Mouse (Mus musculus) limb, embryonic 11.5 days (tissue): Measurements from ENCODE around the gene Gemin7. TPM values are rescaled to one million over a fixed set of nuclear protein-coding genes. Genes with fewer than 3 reads are reported as not detected.

Source experiments
- ATAC-seq: fragments of 200-750 bp; cut with Nextera tagmentation; 2 replicates; pipeline ENCODE4 v1.8.0; 2017; ENCODE audit warnings: low read depth; ENCODE audit not compliant: insufficient number of reproducible peaks, low FRiP score, low TSS enrichment
- DNase-seq: peaks from one replicate; pipeline ENCODE4 v3.0.0-alpha.2; 2015; ENCODE audit warnings: low spot score
- H3K27ac ChIP-seq: fragments of 300-500 bp; sonication (generic); replicated peaks from 2 replicates; pipeline ENCODE4 v1.5.1; 2014; ENCODE audit warnings: low read depth, mild to moderate bottlenecking, low read length
- H3K27me3 ChIP-seq: fragments of 300-500 bp; sonication (generic); 2 replicates; pipeline ENCODE4 v1.6.1; 2014; ENCODE audit warnings: mild to moderate bottlenecking, low read length, mixed read lengths; ENCODE audit not compliant: control insufficient read depth, insufficient read depth
- H3K36me3 ChIP-seq: fragments of 300-500 bp; sonication (generic); 2 replicates; pipeline ENCODE4 v1.6.1; 2014; ENCODE audit warnings: mild to moderate bottlenecking, low read length, moderate library complexity, mixed read lengths; ENCODE audit not compliant: control insufficient read depth, insufficient read depth
- H3K4me1 ChIP-seq: fragments of 300-500 bp; sonication (generic); 2 replicates; pipeline ENCODE4 v1.6.1; 2014; ENCODE audit warnings: low read length, mixed read lengths; ENCODE audit not compliant: control insufficient read depth, insufficient read depth
- H3K4me2 ChIP-seq: fragments of 300-500 bp; sonication (generic); 2 replicates; pipeline ENCODE4 v1.6.1; 2014; ENCODE audit warnings: low read depth, mild to moderate bottlenecking, moderate library complexity; ENCODE audit not compliant: severe bottlenecking
- H3K4me3 ChIP-seq: fragments of 300-500 bp; sonication (generic); 2 replicates; pipeline ENCODE4 v1.5.1; 2014; ENCODE audit warnings: low read depth, low read length
- H3K9ac ChIP-seq: fragments of 300-500 bp; sonication (generic); 2 replicates; pipeline ENCODE4 v1.6.1; 2014; ENCODE audit warnings: mild to moderate bottlenecking, low read length
- H3K9me3 ChIP-seq: fragments of 300-500 bp; sonication (generic); 2 replicates; pipeline ENCODE4 v1.6.1; 2016; ENCODE audit warnings: low read length; ENCODE audit not compliant: control insufficient read depth
- WGBS: fragments of 180-500 bp; shearing (Covaris S2); extraction: QIAGEN DNeasy Blood & Tissue Kit; methylation state at CpG from one replicate; pipeline ENCODE4 v1.1.7; 2014; 5-methylcytosine and 5-hydroxymethylcytosine counted together
- polyA plus RNA-seq: library from polyadenylated mRNA; unstranded; fragments of >200 nt; fragmentation: Nextera tagmentation; extraction: Ambion mirVana; gene quantifications from 2 replicates; pipeline ENCODE4 v1.2.1, GENCODE M21; 2014

The Gemin7 gene
- polyA plus RNA-seq, 1 experiment from 2014 or later: 183 TPM

- DNase-seq (no peak), ATAC-seq (no peak)
- Histone ChIP-seq H3K27me3 (no peaks in the 10 kb centered on the region), H3K9ac (peak overlapping the region; percentile 95), H3K4me2 (peak overlapping the region; percentile 99), H3K4me3 (peak overlapping the region; percentile 98), H3K36me3 (peaks cover 25% of the 10 kb centered on the region), H3K27ac (no peak overlapping the region), H3K9me3 (no peaks in the 10 kb centered on the region), H3K4me1 (peaks cover 17% of the 10 kb centered on the region)
- WGBS: 31% methylated on average over 11 of the region's 11 CpGs
These were observed 16.7 kb downstream of the Gemin7 start for GRCm38 (mm10) chr7:19560491-19561260.

- H3K4me2 ChIP-seq: no peak overlapping the region
- H3K27me3 ChIP-seq: no peaks in the 10 kb centered on the region
- H3K27ac ChIP-seq: no peak overlapping the region
- WGBS: 46% methylated on average over 2 of the region's 2 CpGs
- ATAC-seq (no peak), DNase-seq (peak; percentile 57)
- H3K4me1 ChIP-seq: peaks cover 17% of the 10 kb centered on the region
- peaks cover 13% of the 10 kb centered on the region for H3K36me3 ChIP-seq
- no peaks in the 10 kb centered on the region for H3K9me3 ChIP-seq
- H3K4me3 ChIP-seq: no peak overlapping the region
- H3K9ac ChIP-seq: no peak overlapping the region
These were observed 18.4 kb downstream of the Gemin7 start for GRCm38 (mm10) chr7:19558965-19559364.

- ATAC-seq: no peak
These were observed 19.2 kb downstream of the Gemin7 start for GRCm38 (mm10) chr7:19557982-19558900.

GRCm38 (mm10) chr7:19557086-19557485 lies 20.3 kb downstream of the Gemin7 start:
- no peak for DNase-seq

More at GRCm38 (mm10) chr7:19557982-19558900, 19.2 kb downstream of the Gemin7 start:
- WGBS: 90% methylated on average over 6 of the region's 6 CpGs
- no peaks in the 10 kb centered on the region for H3K27me3 ChIP-seq
- DNase-seq: no peak
- H3K36me3 ChIP-seq: peaks cover 16% of the 10 kb centered on the region
- H3K4me2 ChIP-seq: no peak overlapping the region
- H3K27ac ChIP-seq: no peak overlapping the region
- H3K9ac ChIP-seq: no peak overlapping the region
- peaks cover 17% of the 10 kb centered on the region for H3K4me1 ChIP-seq
- no peaks in the 10 kb centered on the region for H3K9me3 ChIP-seq
- no peak overlapping the region for H3K4me3 ChIP-seq

GRCm38 (mm10) chr7:19554168-19554567 lies 23.2 kb downstream of the Gemin7 start:
- WGBS: 63% methylated on average over 1 of the region's 1 CpGs
- ATAC-seq (no peak), DNase-seq (no peak)
- no peaks in the 10 kb centered on the region for H3K9me3 ChIP-seq
- H3K27ac ChIP-seq: no peak overlapping the region
- no peak overlapping the region for H3K4me3 ChIP-seq
- no peak overlapping the region for H3K4me2 ChIP-seq
- H3K36me3 ChIP-seq: peaks cover 19% of the 10 kb centered on the region
- H3K27me3 ChIP-seq: no peaks in the 10 kb centered on the region
- H3K9ac ChIP-seq: no peak overlapping the region
- H3K4me1 ChIP-seq: no peaks in the 10 kb centered on the region; the same call in 1 of the 2 replicates

More at GRCm38 (mm10) chr7:19557086-19557485, 20.3 kb downstream of the Gemin7 start:
- 94% methylated on average over 2 of the region's 2 CpGs for WGBS
- Histone ChIP-seq H3K4me3 (no peak overlapping the region), H3K27ac (no peak overlapping the region), H3K4me2 (no peak overlapping the region), H3K4me1 (peaks cover 12% of the 10 kb centered on the region; the same call in 1 of the 2 replicates), H3K36me3 (peaks cover 19% of the 10 kb centered on the region), H3K9ac (no peak overlapping the region), H3K27me3 (no peaks in the 10 kb centered on the region), H3K9me3 (no peaks in the 10 kb centered on the region)
- no peak for ATAC-seq

GRCm38 (mm10) chr7:19552443-19552842 lies 25.0 kb downstream of the Gemin7 start:
- H3K36me3 ChIP-seq: peaks cover 12% of the 10 kb centered on the region; the same call in 1 of the 2 replicates
- no peak overlapping the region for H3K4me3 ChIP-seq
- ATAC-seq (no peak), DNase-seq (no peak)
- no peaks in the 10 kb centered on the region for H3K27me3 ChIP-seq
- 67% methylated on average over 2 of the region's 2 CpGs for WGBS
- H3K4me1 ChIP-seq: no peaks in the 10 kb centered on the region
- no peak overlapping the region for H3K4me2 ChIP-seq
- H3K9ac ChIP-seq: no peak overlapping the region
- H3K27ac ChIP-seq: no peak overlapping the region
- H3K9me3 ChIP-seq: no peaks in the 10 kb centered on the region

- no peak for DNase-seq
- H3K9ac ChIP-seq: no peak overlapping the region
- no peaks in the 10 kb centered on the region for H3K27me3 ChIP-seq
- ATAC-seq: no peak
- H3K4me3 ChIP-seq: no peak overlapping the region
- H3K9me3 ChIP-seq: no peaks in the 10 kb centered on the region
- no peak overlapping the region for H3K4me2 ChIP-seq
- 67% methylated on average over 5 of the region's 5 CpGs for WGBS
- H3K4me1 ChIP-seq: 0 out of 2 replicates have a peak, but pooled peaks cover under 1% of the 10 kb centered on the region
- H3K36me3 ChIP-seq: peaks cover 9% of the 10 kb centered on the region; the same call in 1 of the 2 replicates
- H3K27ac ChIP-seq: no peak overlapping the region
These were observed 25.8 kb downstream of the Gemin7 start for GRCm38 (mm10) chr7:19551634-19552033.

GRCm38 (mm10) chr7:19549394-19549793 lies 28.0 kb downstream of the Gemin7 start:
- 85% methylated on average over 10 of the region's 10 CpGs for WGBS
- DNase-seq (no peak), ATAC-seq (no peak)

More at GRCm38 (mm10) chr7:19549394-19549793, 28.0 kb downstream of the Gemin7 start:
- H3K9me3 ChIP-seq: no peaks in the 10 kb centered on the region
- H3K9ac ChIP-seq: no peak overlapping the region
- H3K4me1 ChIP-seq: 0 out of 2 replicates have a peak, but pooled peaks cover 3% of the 10 kb centered on the region
- H3K4me2 ChIP-seq: no peak overlapping the region
- H3K36me3 ChIP-seq: peaks cover 8% of the 10 kb centered on the region; the same call in 1 of the 2 replicates
- H3K27ac ChIP-seq: no peak overlapping the region
- no peak overlapping the region for H3K4me3 ChIP-seq
- H3K27me3 ChIP-seq: no peaks in the 10 kb centered on the region
